Mouse (Mus musculus): ENCODE measurements around the gene Sema4d. TPM values are rescaled to one million over a fixed set of nuclear protein-coding genes. Genes with fewer than 3 reads are reported as not detected.
A peak's percentile ranks its signal among the peaks of the same experiment; 100 is the strongest.
"Not testable (repeated sequence)": the region's sequence is repeated elsewhere in the genome, so short reads cannot be mapped to it uniquely, and the experiment has no call there.

Sema4d gene
- total RNA-seq, 2 experiments from 2014 or later: 6.5 to 18.8 TPM

DNA sequence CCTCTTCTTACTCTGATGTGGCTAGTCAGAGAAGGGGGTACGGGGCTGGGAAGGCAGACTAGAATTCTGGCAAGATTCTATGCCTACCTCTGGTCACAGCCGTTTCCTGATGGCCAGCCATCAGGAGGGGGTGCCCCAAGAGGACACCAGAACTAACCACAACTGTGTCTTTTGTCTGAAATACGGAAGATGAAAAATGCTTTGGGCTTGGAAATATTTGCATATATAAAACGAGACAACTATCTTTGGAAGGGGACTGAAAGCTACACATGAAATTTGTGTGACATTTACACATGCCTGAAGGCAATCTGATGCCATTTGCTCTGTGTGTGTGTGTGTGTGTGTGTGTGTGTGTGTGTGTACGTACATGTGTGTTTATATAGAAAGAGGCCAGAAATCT, 89.7 kb downstream of the Sema4d start:
- no peak for ATAC-seq (replicated peaks; ENCODE audit: low FRiP score, poor library complexity, severe bottlenecking)

DNA sequence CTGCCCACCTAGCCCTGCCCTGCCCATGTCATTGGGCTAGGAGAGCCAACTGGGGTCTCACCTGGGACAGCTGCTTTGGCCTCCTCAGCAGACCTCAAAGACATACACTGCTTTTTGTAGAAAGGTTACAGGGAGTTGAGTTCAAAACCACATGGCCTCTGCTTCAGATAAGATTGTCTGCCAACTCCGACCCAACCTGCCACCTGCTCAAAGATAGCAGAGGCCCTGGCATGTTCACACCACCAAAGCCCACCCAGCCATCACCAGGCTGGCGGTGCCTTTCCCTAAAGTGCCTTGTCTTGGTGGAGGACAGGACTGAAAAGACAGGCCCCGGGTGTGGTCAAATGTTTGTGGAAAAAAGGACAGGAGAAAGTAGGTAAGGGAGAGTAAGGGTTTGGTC, 95.2 kb downstream of the Sema4d start:
- no peak for ATAC-seq (replicated peaks; ENCODE audit: low FRiP score, poor library complexity, severe bottlenecking)

DNA sequence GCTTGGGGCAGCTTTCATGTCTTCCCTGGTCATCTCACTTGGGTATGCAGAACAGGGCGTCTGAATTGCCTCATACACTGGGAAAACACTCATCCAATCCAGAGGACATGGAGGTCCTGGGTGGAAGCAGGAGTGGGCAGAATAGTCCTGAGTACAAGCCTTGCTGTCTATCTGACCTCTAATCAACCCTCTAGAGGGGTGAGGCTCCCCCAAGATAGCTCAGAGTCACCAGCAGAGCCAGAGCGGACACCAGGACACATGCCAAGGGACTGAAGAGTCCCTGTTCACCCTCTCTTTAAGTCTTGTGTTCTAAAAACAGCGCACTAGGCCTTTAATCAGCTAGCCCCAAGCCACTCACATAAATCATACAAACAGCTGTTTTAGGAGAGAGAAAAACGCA, 95.7 kb downstream of the Sema4d start:
- ATAC-seq (replicated peaks; ENCODE audit: low FRiP score, poor library complexity, severe bottlenecking): peak; percentile 37; the same call in 1 of the 2 replicates

DNA sequence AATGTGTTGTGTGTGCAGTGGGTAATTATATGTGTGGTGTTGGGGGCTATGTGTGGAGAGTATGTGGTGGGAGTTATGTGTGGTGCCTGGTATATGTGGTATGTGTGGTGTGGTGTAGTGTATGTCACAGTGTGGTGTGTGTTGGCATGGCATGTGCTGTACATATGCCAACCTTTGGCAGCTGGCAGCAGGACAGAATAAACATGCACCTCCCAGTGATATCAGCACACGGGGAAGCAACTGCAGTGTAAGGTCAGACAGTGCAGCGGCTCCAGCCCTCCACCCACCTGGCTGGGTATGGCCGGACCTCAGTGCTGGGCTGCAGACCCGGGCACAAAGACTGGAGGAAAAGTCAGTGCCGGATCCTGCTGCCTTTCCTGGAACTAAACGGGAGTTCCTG, 96.1 kb downstream of the Sema4d start:
- ATAC-seq (replicated peaks; ENCODE audit: low FRiP score, poor library complexity, severe bottlenecking): peak; percentile 14; the same call in 1 of the 2 replicates

DNA sequence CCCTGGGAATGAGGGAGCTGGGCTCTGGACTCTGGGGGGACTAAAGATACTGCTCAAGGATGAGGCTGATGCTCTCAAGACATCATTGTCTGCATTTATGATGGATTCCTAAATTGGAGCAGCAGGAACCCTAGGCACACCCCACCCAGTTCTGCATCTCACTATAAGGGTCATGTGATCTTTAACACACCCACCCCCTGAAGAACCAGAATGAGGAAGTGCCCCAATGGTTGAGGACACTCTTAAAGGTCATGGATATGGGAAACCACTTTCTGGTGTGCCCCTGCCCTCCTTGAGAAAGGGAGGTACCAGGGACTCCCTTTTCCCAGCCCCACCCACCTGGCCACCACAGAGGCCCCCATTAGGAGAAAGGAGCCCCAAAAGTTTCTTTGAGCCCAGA, 97.1 kb downstream of the Sema4d start:
- ATAC-seq (replicated peaks; ENCODE audit: low FRiP score, poor library complexity, severe bottlenecking): no peak

DNA sequence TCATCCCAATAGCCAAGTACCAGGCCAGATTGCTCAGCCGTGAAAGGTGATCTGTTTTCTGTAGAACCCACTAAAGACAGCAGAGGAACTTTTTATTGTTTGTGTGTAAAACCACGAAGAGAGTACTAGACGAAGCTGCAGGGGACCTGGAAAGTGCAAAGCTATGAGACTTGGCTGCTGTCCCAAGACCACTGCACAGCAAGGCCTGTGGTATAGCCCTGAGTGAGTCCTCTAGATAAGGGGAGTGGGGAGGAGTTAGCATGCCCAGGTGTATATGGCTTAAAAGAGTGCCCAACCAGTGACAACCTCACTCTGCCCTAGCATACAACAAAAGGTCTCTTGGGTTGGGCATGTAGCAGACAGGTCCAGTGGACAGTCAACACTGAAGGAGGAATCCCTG, 104.9 kb downstream of the Sema4d start:
- ATAC-seq (replicated peaks; ENCODE audit: low FRiP score, poor library complexity, severe bottlenecking): no peak

DNA sequence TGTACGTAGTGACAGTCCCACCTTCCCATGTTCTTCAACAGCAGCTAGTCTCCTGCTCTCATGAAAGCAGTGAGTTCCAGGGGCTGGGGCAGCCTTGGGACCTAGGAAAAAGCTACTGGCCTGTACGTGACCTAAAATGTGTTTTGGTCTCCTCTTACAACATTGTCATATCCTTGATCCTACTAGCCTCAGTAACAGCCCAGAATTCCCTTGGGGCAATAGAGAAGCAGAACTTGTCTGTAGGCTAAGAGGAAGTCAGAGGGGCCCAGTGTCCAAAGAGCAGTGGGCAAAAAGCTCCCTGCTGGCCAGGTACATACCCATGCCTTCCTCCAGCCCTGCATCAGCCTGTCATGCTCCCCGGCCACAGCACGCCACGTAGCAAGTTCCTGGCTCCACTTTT, 106.6 kb downstream of the Sema4d start:
- 0 out of 2 replicates have a peak, but pooled peaks have one; percentile 26 for ATAC-seq (replicated peaks; ENCODE audit: low FRiP score, poor library complexity, severe bottlenecking)

DNA sequence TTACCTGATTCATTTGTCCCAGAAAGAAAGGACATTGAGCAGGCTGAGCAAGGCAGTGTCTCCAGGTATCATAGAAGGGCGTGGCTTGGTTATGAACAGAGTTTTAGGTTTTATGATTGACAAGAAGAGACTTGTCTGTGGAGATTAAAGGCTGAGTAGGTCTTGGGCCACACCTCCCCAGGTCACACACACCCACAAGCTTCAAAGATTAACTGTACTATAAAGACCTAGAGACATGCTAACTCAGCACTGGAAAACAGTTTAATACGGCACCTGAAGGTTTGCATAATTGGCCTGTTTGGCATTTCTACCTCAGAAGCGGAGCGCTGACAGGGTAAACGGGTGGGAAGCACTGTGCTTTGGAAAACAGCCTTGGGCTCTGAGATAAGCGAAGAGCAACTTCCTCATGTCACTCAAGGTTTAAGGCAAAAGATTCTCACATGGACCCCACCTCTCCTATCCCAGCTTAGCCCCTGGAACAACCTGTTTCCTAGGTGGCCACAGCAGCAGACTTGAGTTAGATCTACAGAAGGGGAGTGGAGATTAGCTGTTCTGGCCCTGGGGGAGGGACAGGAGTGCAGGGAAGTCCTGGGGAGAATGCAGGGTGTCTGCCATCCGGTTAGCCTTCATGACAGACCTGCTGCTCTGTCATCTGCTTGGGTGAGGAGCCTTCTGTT, 108.1 kb downstream of the Sema4d start:
- ATAC-seq (replicated peaks; ENCODE audit: low FRiP score, poor library complexity, severe bottlenecking): no peak

DNA sequence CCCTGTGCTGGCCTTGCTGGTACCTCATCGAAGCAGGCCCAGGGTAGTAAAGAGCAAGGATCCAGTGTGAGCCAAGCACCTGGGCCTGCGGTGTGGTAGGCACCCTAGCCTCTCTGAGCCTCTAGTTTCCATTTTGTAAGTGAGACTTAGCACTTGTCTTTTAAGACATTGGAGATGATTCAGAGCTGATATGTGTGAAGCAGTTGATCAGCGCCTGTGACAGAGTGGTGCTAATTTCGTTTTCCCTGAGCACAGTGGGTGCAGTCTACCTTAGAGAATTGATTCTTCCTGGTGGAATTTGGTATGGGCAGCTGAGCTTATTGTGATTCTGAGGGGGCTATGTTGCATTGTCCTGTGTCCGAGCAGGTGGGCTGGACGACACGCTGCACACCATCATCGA, 111.9 kb downstream of the Sema4d start:
- no peak for ATAC-seq (replicated peaks; ENCODE audit: low FRiP score, poor library complexity, severe bottlenecking)

DNA sequence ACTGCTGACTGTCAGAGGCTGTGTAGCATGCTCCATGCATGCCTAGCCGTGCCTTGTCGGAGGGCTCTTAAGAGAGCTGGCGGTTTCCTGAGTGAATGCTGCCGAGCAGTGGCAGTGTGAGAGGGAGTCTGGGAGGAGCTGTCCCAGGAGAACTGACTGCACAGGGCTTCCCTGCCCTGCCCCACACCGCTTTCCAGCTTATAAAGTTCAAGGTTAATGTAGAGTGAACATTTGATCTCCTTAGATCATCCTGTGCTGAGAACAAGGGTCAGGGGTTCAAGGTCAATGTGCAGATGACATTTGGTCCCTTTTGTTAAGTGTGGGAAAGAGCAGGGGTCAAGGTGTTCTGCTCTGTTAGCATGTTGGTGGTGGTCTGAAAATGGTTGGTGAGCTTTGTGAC, 112.5 kb downstream of the Sema4d start:
- no peak for ATAC-seq (replicated peaks; ENCODE audit: low FRiP score, poor library complexity, severe bottlenecking)

DNA sequence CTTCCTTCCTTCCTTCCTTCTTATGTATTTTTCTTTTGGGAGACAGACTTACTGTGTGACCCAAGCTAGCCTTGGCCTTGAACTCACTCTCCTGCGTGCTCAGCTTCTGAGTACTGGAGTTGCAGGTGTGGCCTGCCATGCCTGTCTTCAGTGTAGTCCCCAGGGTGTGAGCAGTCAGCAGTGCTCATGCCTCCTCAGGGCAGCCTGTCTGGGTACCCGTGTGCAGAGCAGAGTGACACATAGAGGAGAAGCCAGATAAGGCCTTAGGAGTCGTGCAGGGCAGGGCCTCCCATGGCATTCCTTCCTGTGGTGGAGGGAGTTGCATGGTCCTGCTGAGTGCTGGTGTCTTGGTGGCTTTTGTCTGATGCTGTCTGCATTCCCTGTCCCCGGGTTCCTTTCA, 114.2 kb downstream of the Sema4d start:
- no peak for ATAC-seq (replicated peaks; ENCODE audit: low FRiP score, poor library complexity, severe bottlenecking)

DNA sequence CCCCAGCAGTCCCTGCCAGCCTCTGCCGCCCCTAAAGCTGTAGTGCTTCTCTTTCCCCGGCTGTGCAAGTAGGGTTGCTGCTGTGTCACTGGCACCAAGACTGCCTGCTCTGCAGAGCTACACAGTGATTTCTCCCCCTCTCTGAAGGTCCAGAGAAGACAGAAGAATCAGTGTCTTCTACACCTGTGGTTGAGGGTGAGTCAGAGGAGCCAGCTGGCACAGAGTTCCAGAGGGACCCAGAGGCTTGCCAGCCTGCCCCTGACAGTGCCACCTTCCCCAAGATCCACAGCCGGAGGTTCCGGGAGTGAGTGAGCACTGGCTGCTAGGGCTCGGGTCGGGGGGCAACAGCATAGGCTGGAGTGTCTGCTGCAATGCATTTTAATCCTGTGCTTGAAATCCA, 114.9 kb downstream of the Sema4d start:
- no peak for ATAC-seq (replicated peaks; ENCODE audit: low FRiP score, poor library complexity, severe bottlenecking)

DNA sequence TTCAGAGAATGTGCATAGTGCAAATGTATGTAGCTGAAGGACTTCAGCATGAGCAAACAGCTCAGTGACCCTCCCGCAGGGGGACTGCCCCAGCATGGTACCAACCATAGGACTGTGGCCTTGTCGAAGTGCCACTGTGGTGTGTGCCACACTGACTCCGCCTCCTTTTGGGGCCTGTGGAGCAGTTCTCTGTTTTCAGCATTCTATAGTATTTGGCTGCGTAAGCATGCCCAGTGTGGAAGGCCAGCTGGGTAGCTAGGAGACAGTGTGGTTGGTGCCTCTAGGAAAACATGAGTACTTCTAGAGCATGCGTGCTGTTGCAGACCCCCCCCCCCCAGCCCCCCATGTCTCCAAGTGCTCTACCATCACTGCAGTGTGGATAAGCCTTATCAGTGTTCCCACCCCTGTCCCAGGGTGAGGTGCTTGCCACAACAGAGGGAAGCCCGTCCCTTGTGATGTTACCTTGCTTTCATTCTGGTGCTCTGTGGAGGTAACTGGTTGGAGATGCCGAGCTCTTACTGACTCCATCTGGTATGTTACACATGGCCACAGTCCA, 115.8 kb downstream of the Sema4d start:
- ATAC-seq (replicated peaks; ENCODE audit: low FRiP score, poor library complexity, severe bottlenecking): 0 out of 2 replicates have a peak, but pooled peaks have one; percentile 26

DNA sequence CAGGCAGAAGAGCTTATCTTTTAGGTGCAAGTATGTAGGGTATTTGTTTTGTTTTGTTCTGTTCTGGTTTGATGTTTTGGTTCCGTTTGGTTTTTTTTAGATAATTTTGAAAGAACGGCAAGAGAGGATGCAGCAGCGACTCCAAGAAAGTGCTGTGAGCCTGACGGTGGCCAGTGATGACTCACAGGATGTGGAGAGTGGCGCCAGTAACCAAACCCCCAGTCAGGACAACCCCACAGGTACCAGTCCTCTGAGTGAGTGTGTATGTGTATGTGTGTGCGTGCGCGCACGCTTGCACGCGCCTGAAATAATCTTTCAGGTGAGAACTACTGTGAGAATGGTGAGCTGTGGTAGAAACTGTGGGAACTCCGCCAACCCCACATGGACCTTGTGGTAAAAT, 116.5 kb downstream of the Sema4d start:
- ATAC-seq (replicated peaks; ENCODE audit: low FRiP score, poor library complexity, severe bottlenecking): no peak

DNA sequence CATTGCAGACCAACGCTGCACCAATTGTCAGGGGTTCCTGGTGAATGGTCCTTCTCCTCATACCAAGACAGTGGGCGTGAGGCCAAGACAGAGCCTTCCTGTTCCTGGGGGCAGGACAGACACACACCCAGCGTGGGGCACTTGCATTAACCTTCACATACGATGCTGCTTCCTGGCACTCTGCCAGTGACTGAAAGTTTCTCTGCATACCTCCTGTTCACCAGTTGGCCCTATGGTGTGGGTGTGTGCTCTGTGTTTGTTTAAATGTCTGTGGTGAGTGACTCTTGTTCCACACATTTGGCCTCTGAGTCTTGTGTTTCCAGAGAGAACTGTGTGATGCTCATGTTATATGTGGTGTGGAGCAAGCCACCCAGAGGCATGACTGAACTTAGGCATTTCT, 116.9 kb downstream of the Sema4d start:
- no peak for ATAC-seq (replicated peaks; ENCODE audit: low FRiP score, poor library complexity, severe bottlenecking)

DNA sequence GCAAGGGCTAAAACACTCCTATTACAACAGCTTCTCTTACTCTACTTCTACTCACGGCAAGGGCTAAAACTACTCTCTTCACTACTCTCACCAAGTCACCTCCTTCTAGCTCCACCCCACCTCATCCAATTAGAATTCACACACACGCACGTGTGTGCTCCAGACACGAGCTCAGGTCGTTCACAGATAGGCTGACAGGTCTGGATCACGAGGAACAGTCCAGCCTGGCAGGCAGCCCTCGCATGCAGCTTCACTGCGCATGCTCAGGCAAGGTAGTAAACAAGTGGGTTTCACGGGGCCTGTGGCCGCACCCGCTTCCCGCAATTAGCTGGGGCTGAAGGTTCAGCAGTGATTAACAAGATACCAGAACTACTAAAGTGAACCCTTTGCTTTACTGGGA, 125.4 kb downstream of the Sema4d start:
- not testable (repeated sequence) for ATAC-seq (replicated peaks; ENCODE audit: low FRiP score, poor library complexity, severe bottlenecking)

DNA sequence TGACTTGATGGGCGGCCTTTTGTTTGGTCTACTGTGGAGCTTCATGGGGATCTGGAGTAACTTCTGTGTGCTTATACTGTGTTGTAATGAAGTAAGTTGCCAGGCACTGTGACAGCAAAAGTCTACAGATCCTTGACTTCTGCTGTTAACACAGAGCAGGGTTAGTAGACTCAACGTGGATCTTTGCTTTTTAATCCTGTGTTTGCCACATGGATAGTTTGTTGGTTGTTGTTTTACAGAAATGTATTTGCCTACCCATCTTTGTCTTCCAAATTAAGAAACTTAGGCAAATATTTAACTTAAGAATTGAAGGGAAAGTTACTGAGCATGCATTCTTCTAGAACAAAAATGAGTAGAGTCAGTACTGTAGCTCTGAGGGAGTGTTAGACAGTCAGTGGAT, 130.0 kb downstream of the Sema4d start:
- ATAC-seq (replicated peaks; ENCODE audit: low FRiP score, poor library complexity, severe bottlenecking): no peak

DNA sequence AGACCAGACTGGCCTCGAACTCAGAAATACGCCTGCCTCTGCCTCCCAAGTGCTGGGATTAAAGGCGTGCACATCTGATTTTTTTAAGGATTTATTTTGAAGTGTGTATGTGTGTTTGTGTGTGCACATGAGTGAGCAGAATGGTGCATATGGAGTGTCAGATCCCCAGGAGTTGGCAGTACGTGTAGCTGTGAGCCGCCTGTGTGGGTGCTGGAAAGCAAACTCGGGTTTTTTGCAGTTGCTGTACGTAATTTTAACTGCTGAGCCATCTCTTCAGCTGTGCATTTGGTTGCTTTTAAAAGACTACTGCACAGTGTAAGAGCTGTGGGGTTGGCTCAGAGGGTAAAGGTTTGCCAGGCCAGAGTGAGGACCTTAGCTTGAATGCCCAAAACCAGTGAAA, 134.0 kb downstream of the Sema4d start:
- no peak for ATAC-seq (replicated peaks; ENCODE audit: low FRiP score, poor library complexity, severe bottlenecking)

DNA sequence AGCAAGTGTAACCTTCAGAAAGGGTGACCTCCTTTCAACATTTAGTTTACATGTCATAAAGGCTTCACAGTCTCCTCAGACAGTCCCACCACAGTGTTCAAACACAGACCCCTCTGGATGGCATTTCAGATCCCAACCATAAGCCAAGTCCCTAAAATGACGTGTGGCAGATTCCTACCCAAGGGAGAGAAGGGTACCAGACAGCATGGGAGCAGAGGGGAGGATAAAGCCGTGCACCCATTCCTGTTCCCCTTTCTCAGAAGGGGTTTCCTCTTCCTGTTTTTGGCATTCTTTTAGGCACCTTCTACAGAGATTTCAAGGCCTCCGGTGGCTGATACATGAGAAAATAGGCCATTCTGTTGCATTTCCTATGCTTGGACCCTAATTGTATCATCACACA, 135.5 kb downstream of the Sema4d start:
- ATAC-seq (replicated peaks; ENCODE audit: low FRiP score, poor library complexity, severe bottlenecking): no peak

DNA sequence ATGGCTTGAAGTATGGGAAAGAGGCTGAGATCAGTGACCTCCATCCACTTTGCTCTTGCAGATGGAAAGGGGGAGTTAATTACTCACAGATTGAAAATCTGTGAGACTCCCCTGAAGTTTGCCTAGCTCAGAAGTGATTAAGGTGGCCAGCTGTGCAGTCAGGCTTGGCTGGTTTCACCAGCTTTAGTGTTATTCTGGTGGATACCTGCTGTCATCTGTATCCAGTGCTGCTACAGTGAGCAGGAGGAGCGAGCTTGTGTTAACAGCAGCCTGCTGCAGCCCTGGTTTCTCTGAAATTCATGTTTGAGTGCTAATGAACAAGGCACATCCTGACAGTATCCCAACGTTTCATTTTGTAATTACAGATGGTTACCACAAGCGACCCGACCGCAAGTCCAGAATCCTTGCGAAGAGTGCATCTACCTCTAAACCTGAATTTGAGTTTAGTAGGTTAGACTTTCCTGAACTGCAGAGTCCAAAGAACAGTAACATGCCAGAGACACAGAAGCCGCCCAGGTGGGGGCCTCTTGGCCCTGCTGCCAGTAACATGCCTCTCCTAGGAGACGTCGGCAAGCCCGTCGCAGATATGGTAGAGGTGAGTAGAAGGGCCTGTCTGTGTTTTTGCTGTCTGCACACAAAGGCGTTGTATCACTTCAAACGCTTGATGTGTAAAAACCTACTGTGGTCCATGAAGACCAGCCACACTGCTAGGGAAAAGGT, 136.9 kb downstream of the Sema4d start:
- ATAC-seq (replicated peaks; ENCODE audit: low FRiP score, poor library complexity, severe bottlenecking): no peak

DNA sequence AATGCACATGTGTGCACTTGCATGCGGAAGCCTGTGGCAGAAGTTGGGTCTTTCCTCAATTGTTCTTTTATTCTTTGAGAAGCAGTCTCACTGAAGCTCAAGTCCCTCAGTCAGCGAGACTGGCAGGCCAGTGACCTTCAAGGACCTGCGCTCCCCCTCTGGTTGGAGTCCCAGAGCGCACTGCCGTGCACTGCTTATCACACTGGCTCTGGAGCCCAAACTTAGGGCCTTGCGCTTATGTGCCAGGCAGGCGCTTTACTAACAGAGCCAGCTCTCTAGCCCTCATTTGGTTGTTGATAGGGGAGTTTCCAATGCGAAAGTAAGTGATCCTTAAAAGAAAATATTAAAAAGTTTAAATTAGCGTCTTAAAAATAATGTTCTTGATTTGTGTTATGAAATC, 139.6 kb downstream of the Sema4d start:
- ATAC-seq (replicated peaks; ENCODE audit: low FRiP score, poor library complexity, severe bottlenecking): no peak

Measured in erythroblast, adult 5-6 weeks (primary cell).